Mouse (Mus musculus): ENCODE data around the gene Sorbs1. TPM values are rescaled to one million over a fixed set of nuclear protein-coding genes. Genes with fewer than 3 reads are reported as not detected.

The Sorbs1 gene
- total and polyA plus RNA-seq, 3 experiments: 2.1 to 6.2 (median 3.6) TPM

GRCm38 (mm10) chr19:40253768-40254167 lies 259.8 kb downstream of the Sorbs1 start:
- Histone ChIP-seq H3K4me3 (replicated peaks in 1 of 3; ENCODE audit: low read depth in 2 of 3, low read length in 2 of 3, poor library complexity in 1 of 3) (no peak overlapping the region), H3K79me2 (replicated peaks; ENCODE audit: control insufficient read depth, extremely low read depth, insufficient read depth, poor library complexity, severe bottlenecking) (no peaks in the 10 kb centered on the region), H3K36me3 (replicated peaks in 1 of 2; ENCODE audit: control insufficient read depth in 1 of 2, insufficient read depth in 1 of 2, low read length in 1 of 2) (peaks cover 0 to 21% of the 10 kb centered on the region in 2 experiments), H3K4me2 (ENCODE audit: insufficient read depth, low read depth, poor library complexity, severe bottlenecking) (no peak overlapping the region), H3K9ac (ENCODE audit: insufficient read depth, low read depth) (no peak overlapping the region), H3K27ac (ENCODE audit: insufficient read depth, low read depth) (no peak overlapping the region), H3K4me1 (ENCODE audit: control insufficient read depth in 1 of 2, insufficient read depth in 2 of 2) (peaks cover 13 to 28% of the 10 kb centered on the region in 2 experiments), H3K9me3 (replicated peaks; ENCODE audit: low read length) (no peaks in the 10 kb centered on the region), H3K27me3 (replicated peaks) (no peaks in the 10 kb centered on the region)
- no peak for DNase-seq (ENCODE audit: extremely low read depth)
- dilution Hi-C loops (cut with MboI; ENCODE audit: extremely low pct_ligation_motif_present, extremely low pct_unique_long_range_greater_than_20kb, low sequenced_read_pairs): no loop called here
- TF ChIP-seq ETS1 (conservative IDR thresholded peaks at IDR 0.05; ENCODE audit: low read depth, low read length) (no peak), MAZ (IDR thresholded peaks at IDR 0.05; ENCODE audit: low read depth, low read length) (no peak), TBP (conservative IDR thresholded peaks at IDR 0.05; ENCODE audit: low read depth, low read length) (no peak)
- in situ Hi-C loops (cut with MboI; ENCODE audit: low pct_ligation_motif_present, low pct_unique_long_range_greater_than_20kb, low sequenced_read_pairs): no loop called here

- Histone ChIP-seq H3K27me3 (replicated peaks) (no peaks in the 10 kb centered on the region), H3K27ac (ENCODE audit: insufficient read depth, low read depth) (no peak overlapping the region), H3K4me2 (ENCODE audit: insufficient read depth, low read depth, poor library complexity, severe bottlenecking) (no peak overlapping the region), H3K36me3 (replicated peaks in 1 of 2; ENCODE audit: control insufficient read depth in 1 of 2, insufficient read depth in 1 of 2, low read length in 1 of 2) (peaks cover 0 to 30% of the 10 kb centered on the region in 2 experiments), H3K9me3 (replicated peaks; ENCODE audit: low read length) (no peaks in the 10 kb centered on the region), H3K9ac (ENCODE audit: insufficient read depth, low read depth) (no peak overlapping the region), H3K79me2 (replicated peaks; ENCODE audit: control insufficient read depth, extremely low read depth, insufficient read depth, poor library complexity, severe bottlenecking) (no peaks in the 10 kb centered on the region), H3K4me3 (replicated peaks in 1 of 3; ENCODE audit: low read depth in 2 of 3, low read length in 2 of 3, poor library complexity in 1 of 3) (no peak overlapping the region), H3K4me1 (ENCODE audit: control insufficient read depth in 1 of 2, insufficient read depth in 2 of 2) (peaks cover 0 to 7% of the 10 kb centered on the region in 2 experiments; a peak in 2 of 4 replicates)
- in situ Hi-C loops (cut with MboI; ENCODE audit: low pct_ligation_motif_present, low pct_unique_long_range_greater_than_20kb, low sequenced_read_pairs): no loop called here
- TF ChIP-seq IRF4 (IDR thresholded peaks at IDR 0.05; ENCODE audit: low read depth, low read length): no peak
- TF ChIP-seq MAX (IDR thresholded peaks at IDR 0.05; ENCODE audit: low read length): no peak
- no peak for TF ChIP-seq CHD2 (IDR thresholded peaks at IDR 0.05; ENCODE audit: low read length)
- TF ChIP-seq ELF1 (IDR thresholded peaks at IDR 0.05; ENCODE audit: low read depth, low read length): no peak
- TF ChIP-seq BHLHE40 (IDR thresholded peaks at IDR 0.05; ENCODE audit: low read depth, low read length): no peak
- no peak for TF ChIP-seq UBTF (IDR thresholded peaks at IDR 0.05; ENCODE audit: low read depth, low read length)
- no peak for TF ChIP-seq EP300 (IDR thresholded peaks at IDR 0.05; ENCODE audit: low read length)
- no peak for TF ChIP-seq E2F4 (IDR thresholded peaks at IDR 0.05; ENCODE audit: insufficient replicate concordance, low read depth, low read length)
- no peak for TF ChIP-seq ZMIZ1 (IDR thresholded peaks at IDR 0.05; ENCODE audit: low read depth, low read length)
- no peak for TF ChIP-seq ZC3H11A (IDR thresholded peaks at IDR 0.05; ENCODE audit: low read depth, low read length)
- no peak for TF ChIP-seq MAZ (IDR thresholded peaks at IDR 0.05; ENCODE audit: low read depth, low read length)
- TF ChIP-seq ETS1 (conservative IDR thresholded peaks at IDR 0.05; ENCODE audit: low read depth, low read length): no peak
- TF ChIP-seq JUN (IDR thresholded peaks at IDR 0.05; ENCODE audit: insufficient read depth, low read depth, low read length): no peak
- TF ChIP-seq CHD1 (IDR thresholded peaks at IDR 0.05; ENCODE audit: low read depth, low read length): no peak
- no peak for TF ChIP-seq GABPA (IDR thresholded peaks at IDR 0.05; ENCODE audit: insufficient replicate concordance, low read depth, low read length)
- DNase-seq (ENCODE audit: extremely low read depth): no peak
- dilution Hi-C loops (cut with MboI; ENCODE audit: extremely low pct_ligation_motif_present, extremely low pct_unique_long_range_greater_than_20kb, low sequenced_read_pairs): no loop called here
Measured at GRCm38 (mm10) chr19:40251115-40251514, 262.5 kb downstream of the Sorbs1 start.

Data from CH12.LX (cell line).